Mouse (Mus musculus) adipocyte (in vitro differentiated cells): ENCODE measurements around the gene Hba-x.
"Not testable (repeated sequence)": the region's sequence is repeated elsewhere in the genome, so short reads cannot be mapped to it uniquely, and the experiment has no call there.

Experiments used
- DNase-seq: peaks from one replicate; pipeline ENCODE4 v3.0.0-alpha.2; 2016; ENCODE audit warnings: low spot score

Gene Hba-x

GRCm38 (mm10) chr11:32285887-32286286 is 9.7 kb downstream of the Hba-x start:
- DNase-seq, result not testable (repeated sequence)

- DNase-seq, result peak; percentile 28
These were observed 10.7 kb downstream of the Hba-x start, which contains the start of gene Hbq1b for GRCm38 (mm10) chr11:32286695-32287492. Gene Hbq1b (plus strand): TSS chr11:32286965.

GRCm38 (mm10) chr11:32287493-32287825 is 11.3 kb downstream of the Hba-x start:
- DNase-seq, result no peak

GRCm38 (mm10) chr11:32292819-32293218 is 16.6 kb downstream of the Hba-x start:
- not testable (repeated sequence) for DNase-seq

- DNase-seq, result not testable (repeated sequence)
These were observed 17.3 kb downstream of the Hba-x start for GRCm38 (mm10) chr11:32293479-32293878.

GRCm38 (mm10) chr11:32296203-32296602 is 20.0 kb downstream of the Hba-x start, which contains the start of gene Hba-a2:
Gene Hba-a2 (plus strand): TSS chr11:32296489.
- not testable (repeated sequence) for DNase-seq

- DNase-seq, result not testable (repeated sequence)
These were observed 21.2 kb downstream of the Hba-x start for GRCm38 (mm10) chr11:32297417-32297816.

GRCm38 (mm10) chr11:32297866-32298531 is 21.8 kb downstream of the Hba-x start:
- no peak for DNase-seq

- no peak for DNase-seq
These were observed 22.3 kb downstream of the Hba-x start for GRCm38 (mm10) chr11:32298532-32298918.

GRCm38 (mm10) chr11:32299865-32300264 is 23.7 kb downstream of the Hba-x start, which contains the start of gene Hbq1a:
Gene Hbq1a (plus strand): TSS chr11:32300069.
- DNase-seq, result peak; percentile 18

- DNase-seq, result no peak
These were observed 24.4 kb downstream of the Hba-x start for GRCm38 (mm10) chr11:32300279-32301267.

GRCm38 (mm10) chr11:32301506-32301905 is 25.3 kb downstream of the Hba-x start:
- DNase-seq, result no peak

- DNase-seq, result no peak
These were observed 26.7 kb downstream of the Hba-x start for GRCm38 (mm10) chr11:32302824-32303419.

GRCm38 (mm10) chr11:32303455-32303854 is 27.3 kb downstream of the Hba-x start:
- no peak for DNase-seq

GRCm38 (mm10) chr11:32307006-32307405 is 30.8 kb downstream of the Hba-x start:
- DNase-seq, result no peak

- DNase-seq, result no peak
These were observed 33.2 kb downstream of the Hba-x start for GRCm38 (mm10) chr11:32309446-32309845.

GRCm38 (mm10) chr11:32309928-32310327 is 33.7 kb downstream of the Hba-x start:
- no peak for DNase-seq

GRCm38 (mm10) chr11:32316009-32316408 is 39.8 kb downstream of the Hba-x start:
- no peak for DNase-seq

- DNase-seq, result no peak
These were observed 44.5 kb downstream of the Hba-x start for GRCm38 (mm10) chr11:32320507-32321195.

GRCm38 (mm10) chr11:32321196-32321565 is 45.0 kb downstream of the Hba-x start:
- peak; percentile 51 for DNase-seq

GRCm38 (mm10) chr11:32324609-32325008 is 48.4 kb downstream of the Hba-x start:
- peak; percentile 70 for DNase-seq
